Mouse (Mus musculus) lung, postnatal 10 days (tissue): ENCODE results near the gene Mbip.

Experiments
- DNase-seq: peaks from one replicate; pipeline ENCODE4 v3.0.0; 2021

Mbip gene

GRCm38 (mm10) chr12:56288548-56288947 lies 57.1 kb downstream of the Mbip start:
- peak; percentile 54 for DNase-seq

- no peak for DNase-seq
Observed at GRCm38 (mm10) chr12:56286828-56287227, 58.9 kb downstream of the Mbip start.

- DNase-seq: no peak
Observed at GRCm38 (mm10) chr12:56284210-56284609, 61.5 kb downstream of the Mbip start.

GRCm38 (mm10) chr12:56281649-56282048 lies 64.0 kb downstream of the Mbip start:
- peak; percentile 57 for DNase-seq
